Mouse (Mus musculus) right cerebral cortex, postnatal 4 days (tissue): ENCODE measurements around the gene Sec14l1.
"Not testable (repeated sequence)": the region's sequence is repeated elsewhere in the genome, so short reads cannot be mapped to it uniquely, and the experiment has no call there.

ENCODE experiments used
- DNase-seq: peaks from one replicate; pipeline ENCODE4 v3.0.0-alpha.2; 2022

Gene Sec14l1

DNA sequence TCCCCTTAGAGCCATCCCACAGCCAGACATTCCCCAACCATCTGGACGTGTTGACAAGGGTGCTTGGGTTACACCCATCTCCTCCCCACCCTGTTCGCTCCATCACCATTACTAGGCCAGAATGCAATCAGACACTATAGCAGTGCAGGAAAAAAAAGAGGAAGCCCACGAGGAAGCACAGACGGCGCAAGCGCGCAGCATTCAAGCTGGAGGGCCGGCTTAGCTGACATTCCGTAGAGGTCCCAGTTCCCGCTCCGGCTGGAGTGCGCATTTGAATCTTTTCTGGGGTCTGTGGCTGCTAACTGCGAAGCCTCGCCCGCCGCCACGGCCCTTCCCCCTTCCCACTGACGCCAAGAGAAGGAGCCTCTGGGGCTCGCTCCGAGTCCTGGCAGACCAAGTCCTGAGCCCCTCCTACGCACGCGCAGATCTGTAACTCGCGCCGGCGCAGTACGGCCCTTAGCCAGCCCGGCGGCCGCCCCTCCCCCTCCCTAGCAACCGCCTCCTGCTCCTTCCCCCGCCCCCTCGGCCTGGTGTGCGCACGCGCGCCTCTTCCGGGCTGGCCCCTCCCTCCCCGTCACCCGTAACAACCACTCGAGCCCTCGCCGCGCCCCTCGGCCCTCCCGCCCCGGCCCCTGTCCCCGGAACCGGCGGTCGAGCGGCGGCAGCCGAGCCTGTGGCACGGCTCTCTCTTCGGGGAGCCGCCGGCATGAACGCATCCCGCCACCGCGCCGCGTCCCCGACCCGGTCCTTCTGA lies at the start of gene Sec14l1:
Gene Sec14l1 (plus strand): TSS at position 577 of the 754 bp plus-strand sequence.
- peak; percentile 100 for DNase-seq

DNA sequence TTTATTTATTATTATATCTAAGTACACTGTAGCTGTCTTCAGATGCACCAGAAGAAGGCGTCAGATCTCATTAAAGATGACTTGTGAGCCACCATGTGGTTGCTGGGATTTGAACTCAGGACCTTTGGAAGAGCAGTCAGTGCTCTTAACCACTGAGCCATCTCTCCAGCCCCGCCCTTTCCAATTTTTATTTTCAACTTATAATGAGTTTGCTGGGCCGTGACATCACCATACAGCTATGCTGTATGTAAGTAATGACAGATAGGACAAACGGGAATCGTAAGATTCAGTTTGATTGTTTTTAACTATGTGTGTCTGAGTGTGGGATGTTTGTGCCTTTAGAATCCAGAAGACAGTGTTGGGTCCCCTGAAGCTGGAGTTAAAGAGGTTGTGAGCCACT lies 49.4 kb upstream of the Sec14l1 start:
- DNase-seq = not testable (repeated sequence)

DNA sequence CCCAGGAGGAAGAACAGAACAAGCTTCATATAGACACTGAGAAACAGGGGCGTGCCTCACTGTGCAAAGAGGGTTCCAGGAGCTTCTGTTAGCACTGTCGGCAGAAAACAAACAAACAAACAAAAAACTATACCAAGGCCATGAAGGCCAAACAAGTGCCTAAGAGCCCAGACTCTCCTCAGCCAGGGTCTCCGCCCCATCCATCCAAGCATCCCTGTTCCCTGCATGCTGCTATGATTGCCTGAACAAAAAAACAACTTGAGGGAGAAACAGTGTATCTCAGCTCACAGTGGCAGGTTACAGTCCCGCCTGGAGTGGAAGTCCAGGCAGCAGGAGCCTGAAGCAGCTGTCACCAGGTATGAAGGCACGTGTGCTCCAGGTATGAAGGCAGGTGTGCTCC lies 48.2 kb upstream of the Sec14l1 start:
- no peak for DNase-seq

GRCm38 (mm10) chr11:117068332-117068731 lies 46.6 kb upstream of the Sec14l1 start:
- DNase-seq = no peak

DNA sequence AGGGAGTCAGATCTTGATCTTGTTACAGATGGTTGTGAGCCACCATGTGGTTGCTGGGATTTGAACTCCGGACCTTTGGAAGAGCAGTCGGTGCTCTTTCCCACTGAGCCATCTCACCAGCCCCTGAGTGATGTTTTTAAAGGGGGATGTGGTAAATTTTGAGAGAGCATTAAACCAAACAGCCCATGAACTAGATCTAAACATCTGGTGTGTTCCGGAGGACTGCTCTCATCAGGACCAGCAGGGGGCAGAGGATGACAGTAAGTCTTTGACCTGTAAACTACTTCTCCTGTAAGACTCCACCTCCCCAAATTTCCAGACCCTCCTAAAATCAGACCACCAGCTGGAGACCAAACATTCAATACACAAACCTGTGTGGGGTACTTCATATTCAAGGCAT lies 45.9 kb upstream of the Sec14l1 start:
- no peak for DNase-seq

- no peak for DNase-seq
Measured at GRCm38 (mm10) chr11:117070711-117071110, 44.3 kb upstream of the Sec14l1 start.

GRCm38 (mm10) chr11:117072128-117072527 lies 42.8 kb upstream of the Sec14l1 start:
- DNase-seq = peak; percentile 92

DNA sequence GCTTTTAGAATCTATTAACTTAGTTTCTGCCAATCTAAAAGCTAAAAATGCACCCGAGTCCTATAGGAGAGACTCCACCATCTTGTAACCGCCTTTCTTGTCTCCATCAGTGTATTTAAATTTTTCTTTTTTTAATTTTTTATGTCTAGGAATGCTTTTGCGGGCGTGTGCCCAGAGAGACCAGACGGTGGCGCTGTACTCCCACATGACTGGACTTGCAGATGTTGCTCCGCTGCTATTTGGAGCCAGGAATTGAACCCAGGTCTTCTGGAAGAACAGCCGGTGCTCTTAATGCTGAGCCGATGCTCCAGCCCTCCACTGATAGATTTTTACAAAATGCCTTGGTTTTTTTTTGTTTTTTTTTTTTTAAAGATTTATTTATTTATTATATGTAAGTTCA lies 41.5 kb upstream of the Sec14l1 start:
- DNase-seq = no peak

DNA sequence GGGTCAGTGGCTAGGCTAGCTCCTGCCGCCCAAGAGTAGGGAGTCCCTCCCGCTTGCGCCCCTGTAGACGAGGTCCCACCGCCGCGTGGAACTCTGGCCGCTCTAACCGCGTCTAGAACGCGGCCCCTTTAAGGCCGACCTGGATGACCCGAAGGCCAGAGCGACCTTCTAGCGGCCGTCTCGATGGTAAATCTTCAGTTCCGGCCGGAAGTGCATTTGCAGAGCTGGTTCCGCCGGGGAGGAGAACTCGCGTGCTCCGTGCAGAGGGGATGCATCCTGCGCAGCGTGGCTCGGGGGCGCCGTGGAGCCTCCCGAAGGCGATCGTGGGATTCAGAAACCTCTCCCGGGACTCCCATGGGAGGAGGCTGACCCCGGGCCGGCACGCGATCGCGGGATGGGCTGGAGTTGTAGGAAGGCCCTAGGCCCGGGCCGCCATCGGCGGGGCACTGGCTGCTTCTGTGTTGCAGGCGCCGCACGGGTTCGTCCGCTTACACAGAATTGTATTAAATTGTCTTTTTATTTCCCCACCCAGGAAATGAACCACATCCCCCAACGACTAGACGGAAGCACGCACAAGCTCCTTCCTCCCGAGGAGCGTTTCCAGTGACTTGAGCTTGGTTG lies 38.3 kb upstream of the Sec14l1 start:
- peak; percentile 77 for DNase-seq

DNA sequence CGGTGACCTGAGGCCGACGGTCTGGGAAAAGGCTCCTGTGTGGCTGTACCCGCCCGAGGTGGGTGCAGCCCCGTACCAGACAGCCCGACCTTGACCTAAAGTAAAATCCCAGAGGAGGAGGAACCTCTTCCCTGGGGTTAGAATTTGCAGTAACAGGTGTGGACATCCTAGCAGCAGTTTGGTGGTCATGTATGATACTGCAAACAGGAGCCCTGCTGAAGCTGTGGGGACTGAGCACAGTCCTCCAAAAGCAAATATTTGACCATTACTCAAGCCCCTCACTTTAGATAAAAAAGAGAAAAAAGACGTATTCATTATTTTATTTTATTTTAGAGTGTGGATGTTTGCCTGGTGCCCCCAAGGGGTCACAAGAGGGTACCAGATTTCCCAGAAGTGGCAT lies 37.7 kb upstream of the Sec14l1 start:
- no peak for DNase-seq

DNA sequence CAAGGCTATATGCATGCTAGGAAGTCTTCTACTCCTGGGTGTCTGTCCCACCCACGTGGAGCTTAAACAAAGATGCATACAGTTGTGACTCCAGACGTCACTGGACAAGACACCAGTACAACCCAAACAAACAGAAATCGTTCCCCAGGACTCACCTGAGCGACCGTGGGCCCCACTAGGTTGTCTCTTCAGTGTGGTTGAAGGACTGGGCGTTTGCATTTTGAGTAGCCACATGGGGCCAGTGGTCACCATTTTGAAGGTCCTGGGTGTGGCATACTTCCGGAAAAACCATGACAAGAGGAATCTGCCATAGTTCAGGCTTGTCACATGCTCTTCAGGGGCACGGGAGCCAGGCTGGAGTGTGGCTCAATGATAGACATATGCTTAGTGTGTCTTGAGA lies 37.1 kb upstream of the Sec14l1 start:
- no peak for DNase-seq

- no peak for DNase-seq
Measured at GRCm38 (mm10) chr11:117078637-117079240, 36.2 kb upstream of the Sec14l1 start.

DNA sequence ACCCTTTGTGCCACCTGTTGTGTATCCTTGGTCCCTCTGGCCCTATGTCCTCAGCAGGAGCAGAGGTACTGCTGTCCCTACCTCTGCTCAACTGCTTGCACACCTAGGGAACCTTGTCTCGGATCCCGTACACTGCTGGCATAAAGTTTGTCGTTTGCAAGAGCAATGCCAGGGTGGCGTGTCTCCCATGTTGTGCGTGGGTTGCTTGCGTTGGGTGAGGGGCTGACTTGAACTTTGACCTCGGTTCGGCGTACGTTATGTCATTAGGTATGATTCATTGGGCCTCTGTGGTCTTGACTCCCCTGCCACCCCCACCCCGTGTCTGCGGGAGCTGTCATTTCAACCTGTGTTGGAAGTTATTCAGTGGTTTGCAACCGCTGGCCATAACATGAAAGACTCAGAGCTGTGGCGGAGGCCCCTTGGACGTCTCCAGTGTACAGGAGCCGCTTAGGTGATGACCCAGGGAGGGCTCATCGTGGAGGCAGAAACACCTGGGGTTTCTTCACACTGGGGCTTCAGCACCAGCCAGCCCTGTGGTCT lies 35.2 kb upstream of the Sec14l1 start:
- no peak for DNase-seq

GRCm38 (mm10) chr11:117080209-117080608 lies 34.8 kb upstream of the Sec14l1 start:
- no peak for DNase-seq

DNA sequence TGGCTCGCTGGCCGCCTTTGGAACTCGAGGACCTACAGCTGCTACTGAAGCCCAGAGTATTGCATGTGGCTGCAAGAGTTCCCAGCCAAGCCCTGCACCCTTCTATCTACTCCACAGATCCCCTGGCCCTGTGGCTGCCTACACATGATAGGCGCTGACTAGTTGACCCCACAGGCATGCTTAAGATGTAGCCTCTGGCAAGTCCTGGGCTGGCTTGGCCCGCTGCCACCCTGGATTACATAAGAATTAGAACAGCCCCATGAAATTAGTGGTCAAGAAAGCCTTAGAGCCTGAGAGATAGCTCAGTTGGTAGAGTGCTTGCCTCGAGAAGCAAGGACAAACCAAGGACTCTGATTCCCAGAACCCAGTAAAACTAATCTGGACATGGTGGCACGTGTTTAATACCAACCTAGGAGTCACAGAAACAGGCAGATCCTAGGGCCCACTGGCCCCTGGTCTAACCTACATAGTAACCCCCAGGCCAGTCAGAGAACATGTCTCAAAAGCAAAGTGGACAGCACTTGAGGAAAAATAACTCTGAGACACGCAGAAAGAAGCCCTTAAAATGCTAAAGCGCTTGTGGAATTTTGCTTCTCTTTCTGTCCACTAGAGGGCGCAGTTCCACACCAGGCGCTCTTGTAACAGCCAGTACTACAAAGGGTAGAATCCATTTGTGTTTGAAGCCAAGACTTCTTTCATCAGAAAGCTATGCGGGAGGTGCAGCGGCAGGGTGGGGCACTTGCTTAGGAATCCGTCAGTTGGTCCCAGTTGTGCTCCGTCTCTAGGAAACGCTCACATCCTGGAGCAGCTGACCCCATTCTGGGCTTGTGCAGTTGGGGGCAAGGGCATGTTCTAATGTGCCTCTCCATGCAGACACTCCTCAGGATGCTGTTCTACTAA lies 33.6 kb upstream of the Sec14l1 start:
- DNase-seq = peak; percentile 63

GRCm38 (mm10) chr11:117082353-117082934 lies 32.5 kb upstream of the Sec14l1 start:
- DNase-seq = no peak

- no peak for DNase-seq
Measured at GRCm38 (mm10) chr11:117083052-117083881, 31.7 kb upstream of the Sec14l1 start.

DNA sequence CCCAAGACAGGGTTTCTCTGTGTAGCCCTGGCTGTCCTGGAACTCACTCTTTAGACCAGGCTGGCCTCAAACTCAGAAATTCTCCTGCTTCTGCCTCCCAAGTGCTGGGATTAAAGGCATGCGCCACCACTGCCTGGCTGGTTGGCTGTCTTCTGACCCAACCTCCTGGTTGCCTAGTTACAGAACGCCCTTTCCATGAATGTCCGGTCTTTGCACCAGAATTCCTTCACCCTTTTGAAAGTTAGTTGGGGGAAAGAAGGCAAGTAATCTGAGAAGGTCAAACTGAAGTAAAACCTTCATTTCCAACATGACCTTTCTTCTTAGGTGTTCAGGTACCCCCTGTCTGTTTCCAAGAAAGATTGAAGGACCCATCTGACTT lies 31.1 kb upstream of the Sec14l1 start:
- not testable (repeated sequence) for DNase-seq

GRCm38 (mm10) chr11:117086215-117086614 lies 28.8 kb upstream of the Sec14l1 start:
- DNase-seq = no peak

DNA sequence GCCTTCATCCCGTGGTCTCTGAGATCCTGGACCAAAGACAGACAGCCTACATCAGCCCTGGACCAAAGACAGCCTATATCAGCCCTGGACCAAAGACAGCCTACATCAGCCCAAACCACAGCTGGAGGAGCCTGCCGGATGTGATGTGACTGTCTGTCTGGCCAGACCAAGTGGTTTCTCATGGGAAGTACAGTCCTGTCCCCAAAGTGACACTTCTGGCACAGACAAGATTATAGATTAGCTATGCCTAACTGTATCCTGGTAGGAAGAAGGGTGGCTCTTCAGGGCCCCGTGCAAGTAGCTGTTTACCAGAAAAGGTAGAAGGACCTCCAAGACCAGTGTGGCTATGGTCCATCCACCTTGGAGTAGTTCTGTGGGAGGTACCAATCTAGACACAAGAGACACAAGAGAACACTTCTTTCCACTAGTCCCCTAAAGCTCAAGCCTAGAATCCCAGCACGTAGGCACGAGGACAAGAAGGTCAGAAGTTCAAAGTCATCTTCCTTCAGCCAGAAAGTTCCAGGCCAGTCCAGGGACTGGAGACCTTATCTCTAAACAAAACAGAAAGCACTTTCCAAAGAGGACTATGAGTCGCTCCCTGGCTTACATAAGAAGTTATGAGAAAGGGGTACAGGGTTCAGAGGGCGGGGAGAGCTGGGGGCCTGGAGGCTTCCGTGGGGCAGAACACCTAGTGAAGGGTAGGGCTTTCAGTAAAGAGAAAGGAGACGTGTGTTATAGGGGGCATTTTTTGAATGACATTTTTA lies 27.8 kb upstream of the Sec14l1 start:
- no peak for DNase-seq
